Mouse (Mus musculus): ENCODE data around the gene Olfr365.

Gene Olfr365
- long read RNA-seq, experiment 1, result 0 reads
- long read RNA-seq, experiment 2, result 0 reads

- intact Hi-C loops (cut with DNase I), result no loop called here
Observed at GRCm38 (mm10) chr2:37187898-37188297, at the start of gene Olfr365. Olfr365 (plus strand) TSS chr2:37188198.

GRCm38 (mm10) chr2:37139022-37139421, 49.0 kb upstream of the Olfr365 start, which contains the start of gene Olfr364-ps1:
Olfr364-ps1 (plus strand) TSS chr2:37139322.
- intact Hi-C loops (cut with DNase I), result no loop called here

DNA sequence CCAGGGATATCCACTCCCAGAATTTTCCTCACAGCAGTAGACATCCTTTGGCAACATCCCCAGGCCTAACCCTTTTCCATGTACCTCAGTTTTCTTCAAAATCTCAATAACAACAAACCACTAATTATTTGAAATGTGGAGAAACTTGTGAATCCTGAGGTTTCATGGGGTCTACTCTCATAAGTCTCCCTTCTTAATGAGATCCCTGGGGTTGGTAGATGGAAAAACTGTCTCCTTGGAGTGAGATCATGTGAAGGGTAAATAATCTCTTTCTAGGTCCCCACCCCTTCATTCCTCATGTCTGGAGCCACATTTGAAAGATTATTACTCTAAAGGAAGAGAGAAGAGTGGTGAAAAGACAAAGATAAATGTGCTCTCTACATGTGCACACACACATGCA, 23.3 kb downstream of the Olfr365 start, which contains the start of gene Olfr366:
Olfr366 (plus strand) TSS at position 301 of the 400 bp plus-strand sequence.
- intact Hi-C loops (cut with DNase I), result no loop called here

Measured in adrenal gland (tissue).